Mouse (Mus musculus): Measurements from ENCODE around the gene Gstcd.

- TF ChIP-seq POLR2A (IDR thresholded peaks at IDR 0.05; ENCODE audit: extremely low read depth, insufficient read depth, low read length) = no peak
- no peak for TF ChIP-seq CTCF (IDR thresholded peaks at IDR 0.05; ENCODE audit: low read depth, low read length)
These were observed 141.3 kb downstream of the Gstcd start for GRCm38 (mm10) chr3:132950529-132950880.

All from liver, adult 2 months (tissue).